Mouse (Mus musculus): Measurements from ENCODE around the gene Pex16.

Gene Pex16

GRCm38 (mm10) chr2:92364086-92364485 is 10.4 kb upstream of the Pex16 start:
- in situ Hi-C loops (cut with MboI; ENCODE audit: low pct_unique_long_range_greater_than_20kb in 1 of 2, low sequenced_read_pairs in 2 of 2, unreplicated experiment in 1 of 2) = no loop called here

- in situ Hi-C loops (cut with MboI; ENCODE audit: low pct_unique_long_range_greater_than_20kb in 1 of 2, low sequenced_read_pairs in 2 of 2, unreplicated experiment in 1 of 2) = no loop called here
Measured at GRCm38 (mm10) chr2:92365568-92365967, 8.9 kb upstream of the Pex16 start.

GRCm38 (mm10) chr2:92367383-92368029 is 7.0 kb upstream of the Pex16 start:
- in situ Hi-C loops (cut with MboI; ENCODE audit: low pct_unique_long_range_greater_than_20kb in 1 of 2, low sequenced_read_pairs in 2 of 2, unreplicated experiment in 1 of 2) = no loop called here

- in situ Hi-C loops (cut with MboI; ENCODE audit: low pct_unique_long_range_greater_than_20kb in 1 of 2, low sequenced_read_pairs in 2 of 2, unreplicated experiment in 1 of 2) = no loop called here
Measured at GRCm38 (mm10) chr2:92370375-92370774, 4.1 kb upstream of the Pex16 start.

GRCm38 (mm10) chr2:92370821-92371805 is 3.4 kb upstream of the Pex16 start:
- in situ Hi-C loops (cut with MboI; ENCODE audit: low pct_unique_long_range_greater_than_20kb in 1 of 2, low sequenced_read_pairs in 2 of 2, unreplicated experiment in 1 of 2) = no loop called here

- in situ Hi-C loops (cut with MboI; ENCODE audit: low pct_unique_long_range_greater_than_20kb in 1 of 2, low sequenced_read_pairs in 2 of 2, unreplicated experiment in 1 of 2) = no loop called here
Measured at GRCm38 (mm10) chr2:92371971-92372690, 2.3 kb upstream of the Pex16 start.

GRCm38 (mm10) chr2:92372767-92373436 is 1.6 kb upstream of the Pex16 start:
- in situ Hi-C loops (cut with MboI; ENCODE audit: low pct_unique_long_range_greater_than_20kb in 1 of 2, low sequenced_read_pairs in 2 of 2, unreplicated experiment in 1 of 2) = no loop called here

GRCm38 (mm10) chr2:92373437-92373813 is 1.1 kb upstream of the Pex16 start:
- in situ Hi-C loops (cut with MboI; ENCODE audit: low pct_unique_long_range_greater_than_20kb in 1 of 2, low sequenced_read_pairs in 2 of 2, unreplicated experiment in 1 of 2) = no loop called here

GRCm38 (mm10) chr2:92375099-92375623 is 685 bp downstream of the Pex16 start:
- in situ Hi-C loops (cut with MboI; ENCODE audit: low pct_unique_long_range_greater_than_20kb in 1 of 2, low sequenced_read_pairs in 2 of 2, unreplicated experiment in 1 of 2) = no loop called here

- in situ Hi-C loops (cut with MboI; ENCODE audit: low pct_unique_long_range_greater_than_20kb in 1 of 2, low sequenced_read_pairs in 2 of 2, unreplicated experiment in 1 of 2) = no loop called here
Measured at GRCm38 (mm10) chr2:92375788-92376187, 1.3 kb downstream of the Pex16 start.

- in situ Hi-C loops (cut with MboI; ENCODE audit: low pct_unique_long_range_greater_than_20kb in 1 of 2, low sequenced_read_pairs in 2 of 2, unreplicated experiment in 1 of 2) = no loop called here
Measured at GRCm38 (mm10) chr2:92376300-92376699, 1.8 kb downstream of the Pex16 start.

- in situ Hi-C loops (cut with MboI; ENCODE audit: low pct_unique_long_range_greater_than_20kb in 1 of 2, low sequenced_read_pairs in 2 of 2, unreplicated experiment in 1 of 2) = no loop called here
Measured at GRCm38 (mm10) chr2:92377320-92377719, 2.8 kb downstream of the Pex16 start.

GRCm38 (mm10) chr2:92379783-92380494 is 5.5 kb downstream of the Pex16 start:
- in situ Hi-C loops (cut with MboI; ENCODE audit: low pct_unique_long_range_greater_than_20kb in 1 of 2, low sequenced_read_pairs in 2 of 2, unreplicated experiment in 1 of 2) = no loop called here

GRCm38 (mm10) chr2:92380495-92381050 is 6.1 kb downstream of the Pex16 start:
- in situ Hi-C loops (cut with MboI; ENCODE audit: low pct_unique_long_range_greater_than_20kb in 1 of 2, low sequenced_read_pairs in 2 of 2, unreplicated experiment in 1 of 2) = no loop called here

- in situ Hi-C loops (cut with MboI; ENCODE audit: low pct_unique_long_range_greater_than_20kb in 1 of 2, low sequenced_read_pairs in 2 of 2, unreplicated experiment in 1 of 2) = no loop called here
Measured at GRCm38 (mm10) chr2:92381161-92381560, 6.7 kb downstream of the Pex16 start.

- in situ Hi-C loops (cut with MboI; ENCODE audit: low pct_unique_long_range_greater_than_20kb in 1 of 2, low sequenced_read_pairs in 2 of 2, unreplicated experiment in 1 of 2) = no loop called here
Measured at GRCm38 (mm10) chr2:92381901-92382588, 7.6 kb downstream of the Pex16 start, which contains the start of gene 1700029I15Rik. TSS of gene 1700029I15Rik (plus strand) at chr2:92382538.

- in situ Hi-C loops (cut with MboI; ENCODE audit: low pct_unique_long_range_greater_than_20kb in 1 of 2, low sequenced_read_pairs in 2 of 2, unreplicated experiment in 1 of 2) = no loop called here
Measured at GRCm38 (mm10) chr2:92382759-92383158, 8.3 kb downstream of the Pex16 start.
